Mouse (Mus musculus): ENCODE measurements around the gene Rasgef1b. TPM values are rescaled to one million over a fixed set of nuclear protein-coding genes. Genes with fewer than 3 reads are reported as not detected.

The Rasgef1b gene
- polyA plus RNA-seq, 1 experiment from 2014 or later, result 13.3 TPM

- no peaks in the 10 kb centered on the region for H3K9me3 ChIP-seq (ENCODE audit: control insufficient read depth, low read length)
- ATAC-seq (replicated peaks; ENCODE audit: low FRiP score) (peak; percentile 64), DNase-seq (ENCODE audit: low spot score) (peak; percentile 48)
- H3K4me2 ChIP-seq, result peak overlapping the region; percentile 60
- no peaks in the 10 kb centered on the region for H3K27me3 ChIP-seq (replicated peaks; ENCODE audit: control insufficient read depth, insufficient read depth, low read length)
- WGBS, result 10% methylated on average over 20 of the region's 20 CpGs
- peaks cover 21% of the 10 kb centered on the region for H3K4me1 ChIP-seq (replicated peaks; ENCODE audit: control insufficient read depth, insufficient read depth, low read length)
- no peak overlapping the region; the same call in 1 of the 2 replicates for H3K27ac ChIP-seq (ENCODE audit: low read depth, low read length)
- H3K36me3 ChIP-seq (ENCODE audit: control insufficient read depth, insufficient read depth, low read length), result no peaks in the 10 kb centered on the region
- H3K9ac ChIP-seq (ENCODE audit: low read depth, low read length), result 0 out of 2 replicates have a peak overlapping the region, but pooled peaks have one; percentile 27
- peak overlapping the region; percentile 20 for H3K4me3 ChIP-seq (ENCODE audit: low read depth, low read length)
Measured at GRCm38 (mm10) chr5:99479263-99480077, 249.4 kb downstream of the Rasgef1b start.

GRCm38 (mm10) chr5:99478716-99479115 lies 250.1 kb downstream of the Rasgef1b start:
- H3K36me3 ChIP-seq (ENCODE audit: control insufficient read depth, insufficient read depth, low read length), result no peaks in the 10 kb centered on the region
- 45% methylated on average over 4 of the region's 4 CpGs for WGBS
- H3K4me1 ChIP-seq (replicated peaks; ENCODE audit: control insufficient read depth, insufficient read depth, low read length), result peaks cover 21% of the 10 kb centered on the region
- peak; percentile 64 for ATAC-seq (replicated peaks; ENCODE audit: low FRiP score)
- H3K27ac ChIP-seq (ENCODE audit: low read depth, low read length), result no peak overlapping the region; the same call in 1 of the 2 replicates
- no peak overlapping the region for H3K9ac ChIP-seq (ENCODE audit: low read depth, low read length)
- no peak overlapping the region; the same call in 1 of the 2 replicates for H3K4me2 ChIP-seq
- DNase-seq (ENCODE audit: low spot score), result no peak
- H3K27me3 ChIP-seq (replicated peaks; ENCODE audit: control insufficient read depth, insufficient read depth, low read length), result no peaks in the 10 kb centered on the region
- H3K4me3 ChIP-seq (ENCODE audit: low read depth, low read length), result no peak overlapping the region
- no peaks in the 10 kb centered on the region for H3K9me3 ChIP-seq (ENCODE audit: control insufficient read depth, low read length)

DNA sequence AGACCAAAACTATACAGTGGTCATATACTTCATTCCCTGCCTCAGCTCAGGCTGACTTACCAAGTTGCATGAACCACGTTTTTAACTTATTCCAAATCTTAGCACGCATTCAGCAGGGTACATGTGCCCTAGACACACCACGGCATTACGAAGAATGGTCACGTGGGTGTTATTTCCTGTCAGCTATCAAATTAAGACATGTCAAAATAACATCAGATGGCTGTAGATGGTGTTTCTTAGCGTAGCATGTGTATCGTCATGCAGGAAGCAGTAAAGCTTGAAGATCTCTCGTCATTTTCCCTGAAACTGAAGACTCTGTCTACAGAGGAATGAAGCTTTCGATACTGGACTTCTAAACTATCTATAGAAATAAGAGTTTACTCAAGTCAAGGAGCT lies 251.4 kb downstream of the Rasgef1b start:
- no peak overlapping the region for H3K4me3 ChIP-seq (ENCODE audit: low read depth, low read length)
- DNase-seq (ENCODE audit: low spot score) (no peak), ATAC-seq (replicated peaks; ENCODE audit: low FRiP score) (no peak)
- H3K4me2 ChIP-seq, result no peak overlapping the region
- H3K27ac ChIP-seq (ENCODE audit: low read depth, low read length), result no peak overlapping the region
- H3K9ac ChIP-seq (ENCODE audit: low read depth, low read length), result no peak overlapping the region
- H3K27me3 ChIP-seq (replicated peaks; ENCODE audit: control insufficient read depth, insufficient read depth, low read length), result no peaks in the 10 kb centered on the region
- 78% methylated on average over 9 of the region's 9 CpGs for WGBS
- H3K9me3 ChIP-seq (ENCODE audit: control insufficient read depth, low read length), result no peaks in the 10 kb centered on the region
- H3K4me1 ChIP-seq (replicated peaks; ENCODE audit: control insufficient read depth, insufficient read depth, low read length), result peaks cover 21% of the 10 kb centered on the region
- no peaks in the 10 kb centered on the region for H3K36me3 ChIP-seq (ENCODE audit: control insufficient read depth, insufficient read depth, low read length)

GRCm38 (mm10) chr5:99476640-99477419 lies 252.0 kb downstream of the Rasgef1b start:
- WGBS, result 53% methylated on average over 6 of the region's 6 CpGs
- H3K4me3 ChIP-seq (ENCODE audit: low read depth, low read length), result no peak overlapping the region
- H3K9ac ChIP-seq (ENCODE audit: low read depth, low read length), result no peak overlapping the region
- no peaks in the 10 kb centered on the region for H3K36me3 ChIP-seq (ENCODE audit: control insufficient read depth, insufficient read depth, low read length)
- peaks cover 21% of the 10 kb centered on the region for H3K4me1 ChIP-seq (replicated peaks; ENCODE audit: control insufficient read depth, insufficient read depth, low read length)
- H3K27ac ChIP-seq (ENCODE audit: low read depth, low read length), result no peak overlapping the region
- H3K27me3 ChIP-seq (replicated peaks; ENCODE audit: control insufficient read depth, insufficient read depth, low read length), result no peaks in the 10 kb centered on the region
- ATAC-seq (replicated peaks; ENCODE audit: low FRiP score), result no peak
- H3K4me2 ChIP-seq, result no peak overlapping the region
- DNase-seq (ENCODE audit: low spot score), result no peak
- no peaks in the 10 kb centered on the region for H3K9me3 ChIP-seq (ENCODE audit: control insufficient read depth, low read length)

DNA sequence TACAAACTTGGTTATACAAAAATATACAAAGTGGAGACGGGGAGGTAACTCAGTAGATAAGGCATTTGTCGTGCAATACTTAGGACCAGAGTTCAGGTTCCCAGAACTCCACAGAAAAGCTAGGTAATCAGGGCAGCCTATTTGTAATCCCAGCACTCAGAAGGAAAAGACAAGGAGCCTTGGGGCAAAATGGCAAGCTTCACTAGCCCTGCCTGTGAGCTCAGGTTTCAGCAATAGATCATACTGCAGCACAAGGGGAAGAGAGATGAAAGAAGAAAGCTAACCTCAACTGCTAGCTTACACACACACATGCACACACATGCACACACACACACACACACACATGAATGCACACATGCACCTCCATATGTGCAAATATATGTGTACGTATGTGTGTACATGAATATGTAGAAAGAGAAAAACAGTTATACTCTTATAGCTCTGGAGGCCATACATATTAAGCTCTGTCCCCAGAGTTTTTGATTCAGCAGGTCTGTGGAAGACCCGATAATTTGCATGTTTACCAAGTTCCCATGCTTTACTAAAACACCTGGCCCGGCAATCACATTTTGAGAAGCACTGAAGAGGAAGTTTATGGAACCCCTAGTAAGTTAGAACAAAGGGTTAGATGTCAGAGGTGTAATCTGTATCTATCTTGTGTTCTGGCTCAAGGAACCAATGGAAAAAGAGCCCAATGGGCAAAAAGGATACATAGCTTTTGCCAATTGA lies 256.1 kb downstream of the Rasgef1b start:
- Histone ChIP-seq H3K9me3 (ENCODE audit: control insufficient read depth, low read length) (no peaks in the 10 kb centered on the region), H3K4me1 (replicated peaks; ENCODE audit: control insufficient read depth, insufficient read depth, low read length) (peaks cover 6% of the 10 kb centered on the region), H3K27me3 (replicated peaks; ENCODE audit: control insufficient read depth, insufficient read depth, low read length) (no peaks in the 10 kb centered on the region), H3K4me3 (ENCODE audit: low read depth, low read length) (no peak overlapping the region), H3K36me3 (ENCODE audit: control insufficient read depth, insufficient read depth, low read length) (no peaks in the 10 kb centered on the region), H3K9ac (ENCODE audit: low read depth, low read length) (no peak overlapping the region), H3K27ac (ENCODE audit: low read depth, low read length) (no peak overlapping the region), H3K4me2 (no peak overlapping the region)
- no peak for DNase-seq (ENCODE audit: low spot score)
- 67% methylated on average over 5 of the region's 5 CpGs for WGBS
- no peak for ATAC-seq (replicated peaks; ENCODE audit: low FRiP score)

- H3K36me3 ChIP-seq (ENCODE audit: control insufficient read depth, insufficient read depth, low read length), result no peaks in the 10 kb centered on the region
- ATAC-seq (replicated peaks; ENCODE audit: low FRiP score) (no peak), DNase-seq (ENCODE audit: low spot score) (no peak)
- H3K4me1 ChIP-seq (replicated peaks; ENCODE audit: control insufficient read depth, insufficient read depth, low read length), result peaks cover 2% of the 10 kb centered on the region
- H3K4me2 ChIP-seq, result no peak overlapping the region
- WGBS, result 68% methylated on average over 4 of the region's 4 CpGs
- H3K4me3 ChIP-seq (ENCODE audit: low read depth, low read length), result no peak overlapping the region
- H3K9me3 ChIP-seq (ENCODE audit: control insufficient read depth, low read length), result no peaks in the 10 kb centered on the region
- H3K9ac ChIP-seq (ENCODE audit: low read depth, low read length), result no peak overlapping the region
- no peak overlapping the region for H3K27ac ChIP-seq (ENCODE audit: low read depth, low read length)
- H3K27me3 ChIP-seq (replicated peaks; ENCODE audit: control insufficient read depth, insufficient read depth, low read length), result no peaks in the 10 kb centered on the region
Measured at GRCm38 (mm10) chr5:99471790-99472189, 257.1 kb downstream of the Rasgef1b start.

GRCm38 (mm10) chr5:99470613-99471012 lies 258.3 kb downstream of the Rasgef1b start:
- H3K9me3 ChIP-seq (ENCODE audit: control insufficient read depth, low read length), result no peaks in the 10 kb centered on the region
- no peak overlapping the region for H3K4me3 ChIP-seq (ENCODE audit: low read depth, low read length)
- DNase-seq (ENCODE audit: low spot score) (no peak), ATAC-seq (replicated peaks; ENCODE audit: low FRiP score) (no peak)
- no peaks in the 10 kb centered on the region for H3K27me3 ChIP-seq (replicated peaks; ENCODE audit: control insufficient read depth, insufficient read depth, low read length)
- no peaks in the 10 kb centered on the region for H3K4me1 ChIP-seq (replicated peaks; ENCODE audit: control insufficient read depth, insufficient read depth, low read length)
- no peak overlapping the region for H3K9ac ChIP-seq (ENCODE audit: low read depth, low read length)
- H3K4me2 ChIP-seq, result no peak overlapping the region
- H3K36me3 ChIP-seq (ENCODE audit: control insufficient read depth, insufficient read depth, low read length), result no peaks in the 10 kb centered on the region
- no peak overlapping the region for H3K27ac ChIP-seq (ENCODE audit: low read depth, low read length)

- ATAC-seq (replicated peaks; ENCODE audit: low FRiP score) (no peak), DNase-seq (ENCODE audit: low spot score) (no peak)
- Histone ChIP-seq H3K36me3 (ENCODE audit: control insufficient read depth, insufficient read depth, low read length) (no peaks in the 10 kb centered on the region), H3K4me3 (ENCODE audit: low read depth, low read length) (no peak overlapping the region), H3K27me3 (replicated peaks; ENCODE audit: control insufficient read depth, insufficient read depth, low read length) (no peaks in the 10 kb centered on the region), H3K4me2 (no peak overlapping the region), H3K9me3 (ENCODE audit: control insufficient read depth, low read length) (no peaks in the 10 kb centered on the region), H3K4me1 (replicated peaks; ENCODE audit: control insufficient read depth, insufficient read depth, low read length) (no peaks in the 10 kb centered on the region), H3K9ac (ENCODE audit: low read depth, low read length) (no peak overlapping the region), H3K27ac (ENCODE audit: low read depth, low read length) (no peak overlapping the region)
- 82% methylated on average over 6 of the region's 6 CpGs for WGBS
Measured at GRCm38 (mm10) chr5:99459007-99459406, 269.9 kb downstream of the Rasgef1b start.

Data from liver, embryonic 11.5 days (tissue).